Mouse (Mus musculus): ENCODE measurements at regions not wholly inside any gene's neighbourhood (a gene's known extent, or its start where the extent isn't known, plus 50 kb on each side); places are given as distances from the start of the nearest gene placed in this dataset.

DNA sequence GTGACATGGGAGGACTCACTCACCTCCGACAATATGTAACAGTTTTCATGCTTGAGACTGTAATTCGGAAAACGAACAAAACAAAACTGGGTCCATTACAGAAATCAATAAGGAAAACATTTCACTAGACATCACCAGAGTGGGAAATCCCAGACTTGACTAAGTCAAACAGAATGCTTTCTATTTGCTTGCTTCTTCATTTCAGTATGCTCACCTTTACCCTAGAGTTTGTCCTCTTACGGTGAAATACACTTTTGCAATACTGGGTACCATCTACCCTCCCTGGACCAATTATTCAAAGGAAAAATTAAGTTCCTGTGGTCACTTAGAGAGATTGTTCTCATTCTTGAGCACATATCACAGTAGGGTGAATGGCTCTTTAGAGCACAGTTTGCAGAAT, 613.4 kb upstream of the 4930412O13Rik start:
- TF ChIP-seq NANOG (IDR thresholded peaks at IDR 0.05; ENCODE audit: borderline replicate concordance, low read length): no peak
- TF ChIP-seq CTCF (conservative IDR thresholded peaks at IDR 0.05; ENCODE audit: low read length): no peak
- no peak for TF ChIP-seq POU5F1 (IDR thresholded peaks at IDR 0.05; ENCODE audit: borderline replicate concordance, low read length)

DNA sequence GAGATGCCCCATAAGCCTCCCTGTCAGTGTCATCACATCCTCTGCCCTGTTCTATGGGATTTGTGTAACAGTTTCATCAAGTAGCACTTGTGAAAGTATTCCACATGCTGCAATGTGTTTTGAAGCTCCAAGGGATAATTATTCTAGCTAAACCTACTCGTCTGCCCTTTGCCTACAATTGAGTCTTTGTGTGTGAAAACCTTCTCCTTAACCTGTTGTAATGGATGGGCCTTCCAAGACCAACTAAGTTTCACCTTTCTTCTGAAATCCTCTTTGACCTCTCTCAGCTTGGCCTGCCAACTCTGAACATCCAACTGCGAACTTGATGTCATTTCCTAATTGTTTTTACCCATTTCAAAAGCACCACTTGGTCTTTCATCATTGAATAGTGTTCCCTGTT, 597.6 kb upstream of the 4930412O13Rik start:
- Histone ChIP-seq H3K27me3 (ENCODE audit: insufficient read depth, low read length) (no peaks in the 10 kb centered on the region), H3K4me3 (replicated peaks; ENCODE audit: low read length) (no peak overlapping the region), H3K4me1 (replicated peaks; ENCODE audit: low read depth, low read length) (no peaks in the 10 kb centered on the region), H3K9me3 (ENCODE audit: low read length) (no peaks in the 10 kb centered on the region), H3K36me3 (ENCODE audit: insufficient read depth, low read length) (no peaks in the 10 kb centered on the region)
- TF ChIP-seq CTCF (conservative IDR thresholded peaks at IDR 0.05; ENCODE audit: low read length): no peak
- TF ChIP-seq POU5F1 (IDR thresholded peaks at IDR 0.05; ENCODE audit: borderline replicate concordance, low read length): no peak
- no peak for TF ChIP-seq NANOG (IDR thresholded peaks at IDR 0.05; ENCODE audit: borderline replicate concordance, low read length)

More for the DNA sequence above, 613.4 kb upstream of the 4930412O13Rik start:
- Histone ChIP-seq H3K36me3 (ENCODE audit: insufficient read depth, low read length) (no peaks in the 10 kb centered on the region), H3K4me3 (replicated peaks; ENCODE audit: low read length) (no peak overlapping the region), H3K27me3 (ENCODE audit: insufficient read depth, low read length) (no peaks in the 10 kb centered on the region), H3K4me1 (replicated peaks; ENCODE audit: low read depth, low read length) (no peaks in the 10 kb centered on the region), H3K9me3 (ENCODE audit: low read length) (no peaks in the 10 kb centered on the region)

DNA sequence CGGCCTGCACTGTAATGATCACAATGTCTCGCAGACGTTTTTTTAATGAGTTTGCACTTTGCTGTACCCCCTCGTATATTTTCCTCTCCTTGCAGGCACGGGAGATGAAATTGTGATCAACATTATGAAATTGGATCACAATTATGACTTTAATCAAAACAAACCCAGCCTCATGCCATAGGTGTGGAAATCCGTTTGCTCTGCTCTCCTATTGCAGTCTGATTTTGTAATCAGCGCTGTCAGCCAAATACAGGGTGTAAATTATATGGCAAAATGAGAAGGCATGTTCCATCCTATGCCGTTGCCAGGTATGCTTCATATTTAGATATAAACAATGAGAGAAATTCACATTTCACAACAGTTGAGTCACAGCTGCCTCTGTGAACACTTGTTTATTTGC, 595.3 kb upstream of the 4930412O13Rik start:
- Histone ChIP-seq H3K9me3 (ENCODE audit: low read length) (no peaks in the 10 kb centered on the region), H3K4me3 (replicated peaks; ENCODE audit: low read length) (no peak overlapping the region), H3K27me3 (ENCODE audit: insufficient read depth, low read length) (no peaks in the 10 kb centered on the region), H3K36me3 (ENCODE audit: insufficient read depth, low read length) (no peaks in the 10 kb centered on the region), H3K4me1 (replicated peaks; ENCODE audit: low read depth, low read length) (no peaks in the 10 kb centered on the region)
- no peak for TF ChIP-seq NANOG (IDR thresholded peaks at IDR 0.05; ENCODE audit: borderline replicate concordance, low read length)
- TF ChIP-seq POU5F1 (IDR thresholded peaks at IDR 0.05; ENCODE audit: borderline replicate concordance, low read length): no peak
- no peak for TF ChIP-seq CTCF (conservative IDR thresholded peaks at IDR 0.05; ENCODE audit: low read length)

DNA sequence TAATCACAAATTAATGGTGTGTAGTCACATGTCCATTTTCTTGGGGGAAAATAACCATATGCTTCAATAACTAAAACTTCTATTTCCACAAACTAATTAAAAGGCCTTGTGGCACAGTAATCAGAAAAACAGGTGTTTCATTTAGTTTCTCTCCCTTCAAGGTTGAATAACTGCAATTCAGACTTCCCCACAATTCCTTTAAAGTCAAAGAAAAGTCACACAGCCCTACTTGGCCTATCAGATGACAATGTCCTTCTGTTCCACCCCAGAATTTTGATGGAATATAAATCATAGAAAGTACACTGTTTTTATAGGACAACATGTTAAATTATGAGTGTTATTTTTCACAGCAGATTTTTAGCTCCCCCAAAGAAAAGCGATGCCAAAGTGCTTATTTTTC, 594.0 kb upstream of the 4930412O13Rik start:
- no peak for TF ChIP-seq POU5F1 (IDR thresholded peaks at IDR 0.05; ENCODE audit: borderline replicate concordance, low read length)
- TF ChIP-seq NANOG (IDR thresholded peaks at IDR 0.05; ENCODE audit: borderline replicate concordance, low read length): no peak
- no peak for TF ChIP-seq CTCF (conservative IDR thresholded peaks at IDR 0.05; ENCODE audit: low read length)
- Histone ChIP-seq H3K36me3 (ENCODE audit: insufficient read depth, low read length) (no peaks in the 10 kb centered on the region), H3K4me1 (replicated peaks; ENCODE audit: low read depth, low read length) (no peaks in the 10 kb centered on the region), H3K27me3 (ENCODE audit: insufficient read depth, low read length) (no peaks in the 10 kb centered on the region), H3K4me3 (replicated peaks; ENCODE audit: low read length) (no peak overlapping the region), H3K9me3 (ENCODE audit: low read length) (no peaks in the 10 kb centered on the region)

DNA sequence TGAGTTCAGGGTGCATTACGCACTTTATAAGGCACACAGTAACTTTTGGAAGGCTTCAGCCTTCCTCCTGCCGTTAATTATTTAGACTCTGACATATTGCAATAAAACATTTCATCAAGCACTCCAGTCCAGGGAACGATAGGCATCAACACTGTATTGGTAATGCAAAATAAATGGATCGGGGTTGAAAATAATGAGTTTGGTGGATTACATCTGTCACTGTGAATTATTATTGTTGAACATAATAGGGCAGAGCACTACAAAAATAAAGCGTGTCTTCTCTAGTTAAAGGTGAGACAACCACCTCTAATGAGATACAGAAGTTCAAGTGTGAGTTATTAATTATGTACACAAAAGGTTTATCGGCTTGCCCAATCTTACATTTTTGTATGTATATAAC, 593.4 kb upstream of the 4930412O13Rik start:
- TF ChIP-seq NANOG (IDR thresholded peaks at IDR 0.05; ENCODE audit: borderline replicate concordance, low read length) (no peak), CTCF (conservative IDR thresholded peaks at IDR 0.05; ENCODE audit: low read length) (no peak), POU5F1 (IDR thresholded peaks at IDR 0.05; ENCODE audit: borderline replicate concordance, low read length) (no peak)
- no peak overlapping the region for H3K4me3 ChIP-seq (replicated peaks; ENCODE audit: low read length)
- H3K4me1 ChIP-seq (replicated peaks; ENCODE audit: low read depth, low read length): no peaks in the 10 kb centered on the region
- H3K9me3 ChIP-seq (ENCODE audit: low read length): no peaks in the 10 kb centered on the region
- H3K27me3 ChIP-seq (ENCODE audit: insufficient read depth, low read length): no peaks in the 10 kb centered on the region
- no peaks in the 10 kb centered on the region for H3K36me3 ChIP-seq (ENCODE audit: insufficient read depth, low read length)

DNA sequence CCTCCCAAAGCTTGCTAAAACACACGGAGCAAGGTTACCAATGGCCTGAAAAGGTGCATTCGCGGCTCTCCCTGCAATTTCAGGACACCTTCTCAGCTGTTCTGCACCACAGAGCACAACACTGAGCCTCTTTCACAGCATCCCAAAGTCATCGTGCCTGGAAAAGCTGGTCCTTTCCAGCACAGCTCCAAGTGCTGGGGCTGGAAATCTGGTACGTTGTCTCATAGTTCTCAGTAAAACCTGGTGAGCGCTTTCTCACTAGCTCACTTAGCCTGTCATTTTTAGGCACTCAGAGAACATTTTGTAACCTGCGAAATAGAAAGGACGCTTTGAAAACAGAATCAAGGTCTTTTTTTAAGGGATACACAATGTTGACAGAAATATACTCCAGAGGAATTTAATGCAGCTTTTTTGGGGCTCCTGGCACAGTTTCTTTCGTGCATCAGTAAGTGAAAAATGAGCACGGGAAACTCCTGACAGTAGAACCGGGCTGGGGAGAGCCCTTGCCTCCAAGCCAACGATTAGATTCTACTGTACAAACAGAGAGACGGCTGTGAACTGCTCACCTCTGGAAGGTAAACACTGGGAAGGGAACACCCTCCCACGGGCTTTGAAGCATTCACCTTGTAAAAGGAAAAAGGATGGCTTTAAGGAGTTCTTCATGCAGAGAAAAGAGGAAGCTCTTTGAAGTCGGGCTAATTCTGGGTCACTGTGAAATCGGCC, 549.3 kb upstream of the 4930412O13Rik start:
- Histone ChIP-seq H3K27me3 (ENCODE audit: insufficient read depth, low read length) (no peaks in the 10 kb centered on the region), H3K36me3 (ENCODE audit: insufficient read depth, low read length) (no peaks in the 10 kb centered on the region), H3K4me3 (replicated peaks; ENCODE audit: low read length) (no peak overlapping the region), H3K9me3 (ENCODE audit: low read length) (no peaks in the 10 kb centered on the region), H3K4me1 (replicated peaks; ENCODE audit: low read depth, low read length) (no peaks in the 10 kb centered on the region)
- no peak for TF ChIP-seq CTCF (conservative IDR thresholded peaks at IDR 0.05; ENCODE audit: low read length)
- TF ChIP-seq NANOG (IDR thresholded peaks at IDR 0.05; ENCODE audit: borderline replicate concordance, low read length): no peak
- no peak for TF ChIP-seq POU5F1 (IDR thresholded peaks at IDR 0.05; ENCODE audit: borderline replicate concordance, low read length)

DNA sequence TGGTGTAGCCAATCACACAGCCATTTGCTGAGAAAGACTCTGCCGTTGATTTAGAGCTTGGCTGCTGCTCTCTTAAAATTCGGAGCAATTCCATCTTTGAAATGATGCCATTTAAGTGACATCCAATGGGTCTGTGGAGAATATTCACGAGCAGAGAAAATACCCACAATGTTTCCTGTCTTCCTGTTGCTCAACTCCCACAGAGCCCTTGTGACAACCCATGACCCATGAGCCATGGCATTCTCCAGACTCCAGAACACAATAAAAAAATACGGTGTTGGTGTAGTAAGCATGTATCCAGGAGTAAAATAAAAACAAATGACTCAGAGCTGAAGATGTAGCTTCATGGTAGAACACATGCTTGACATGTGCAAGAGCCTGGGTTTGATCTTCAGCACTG, 532.1 kb upstream of the 4930412O13Rik start:
- Histone ChIP-seq H3K4me1 (replicated peaks; ENCODE audit: low read depth, low read length) (no peaks in the 10 kb centered on the region), H3K4me3 (replicated peaks; ENCODE audit: low read length) (no peak overlapping the region), H3K36me3 (ENCODE audit: insufficient read depth, low read length) (no peaks in the 10 kb centered on the region), H3K27me3 (ENCODE audit: insufficient read depth, low read length) (no peaks in the 10 kb centered on the region), H3K9me3 (ENCODE audit: low read length) (no peaks in the 10 kb centered on the region)
- TF ChIP-seq POU5F1 (IDR thresholded peaks at IDR 0.05; ENCODE audit: borderline replicate concordance, low read length) (no peak), NANOG (IDR thresholded peaks at IDR 0.05; ENCODE audit: borderline replicate concordance, low read length) (no peak), CTCF (conservative IDR thresholded peaks at IDR 0.05; ENCODE audit: low read length) (no peak)

DNA sequence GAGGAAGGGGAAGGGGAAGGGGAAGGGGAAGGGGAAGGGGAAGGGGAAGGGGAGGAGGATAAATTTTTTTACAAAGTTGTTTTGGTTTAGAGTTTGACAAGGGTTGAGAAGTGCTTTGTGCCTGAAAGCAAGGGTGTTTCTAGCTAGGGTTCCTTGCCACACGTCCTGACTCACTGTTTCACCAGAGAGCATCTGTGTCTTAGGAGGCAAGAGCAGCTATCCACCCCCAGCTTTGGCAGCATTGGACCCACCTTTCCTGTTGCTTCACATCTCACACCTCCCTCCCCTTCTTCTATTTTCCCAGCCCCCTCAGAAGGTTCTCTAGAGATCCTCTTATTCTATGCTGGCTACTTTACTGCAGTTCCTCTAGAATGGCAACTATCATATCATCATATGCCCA, 531.1 kb upstream of the 4930412O13Rik start:
- Histone ChIP-seq H3K4me1 (replicated peaks; ENCODE audit: low read depth, low read length) (no peaks in the 10 kb centered on the region), H3K27me3 (ENCODE audit: insufficient read depth, low read length) (no peaks in the 10 kb centered on the region), H3K36me3 (ENCODE audit: insufficient read depth, low read length) (no peaks in the 10 kb centered on the region), H3K4me3 (replicated peaks; ENCODE audit: low read length) (no peak overlapping the region), H3K9me3 (ENCODE audit: low read length) (no peaks in the 10 kb centered on the region)
- TF ChIP-seq NANOG (IDR thresholded peaks at IDR 0.05; ENCODE audit: borderline replicate concordance, low read length) (no peak), CTCF (conservative IDR thresholded peaks at IDR 0.05; ENCODE audit: low read length) (no peak), POU5F1 (IDR thresholded peaks at IDR 0.05; ENCODE audit: borderline replicate concordance, low read length) (no peak)

DNA sequence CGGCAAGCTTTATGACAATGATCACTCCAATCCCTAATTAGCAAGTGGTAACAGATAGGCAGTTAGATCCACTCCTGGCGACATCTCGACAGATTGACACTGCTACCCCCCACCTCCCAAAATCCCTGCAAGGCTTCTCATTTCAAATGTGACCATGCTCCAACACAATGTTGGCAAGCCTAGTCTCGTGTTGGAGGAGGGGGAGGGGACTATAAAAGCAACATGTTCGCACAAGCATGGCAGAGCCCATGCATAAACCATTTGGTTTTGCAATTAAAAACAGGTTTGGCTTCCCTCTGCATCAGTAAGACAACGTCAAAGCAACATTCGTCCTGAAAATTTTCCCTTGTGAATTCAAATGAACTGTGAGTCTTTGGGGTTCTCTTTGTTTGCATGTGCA, 528.9 kb upstream of the 4930412O13Rik start:
- Histone ChIP-seq H3K27me3 (ENCODE audit: insufficient read depth, low read length) (no peaks in the 10 kb centered on the region), H3K4me3 (replicated peaks; ENCODE audit: low read length) (no peak overlapping the region), H3K36me3 (ENCODE audit: insufficient read depth, low read length) (no peaks in the 10 kb centered on the region), H3K9me3 (ENCODE audit: low read length) (no peaks in the 10 kb centered on the region), H3K4me1 (replicated peaks; ENCODE audit: low read depth, low read length) (no peaks in the 10 kb centered on the region)
- no peak for TF ChIP-seq CTCF (conservative IDR thresholded peaks at IDR 0.05; ENCODE audit: low read length)
- TF ChIP-seq POU5F1 (IDR thresholded peaks at IDR 0.05; ENCODE audit: borderline replicate concordance, low read length): no peak
- TF ChIP-seq NANOG (IDR thresholded peaks at IDR 0.05; ENCODE audit: borderline replicate concordance, low read length): no peak

Data from E14TG2a.4 (cell line).